Mouse (Mus musculus) c-Kit-positive CD71-positive TER-119-positive erythroid progenitor cells, embryonic 14.5 days (primary cell): Measurements from ENCODE around the gene Tbc1d22a.

Experiments used
- DNase-seq: peaks from one replicate; pipeline ENCODE4 v3.0.0-alpha.2; 2013; ENCODE audit warnings: low spot score

The Tbc1d22a gene

GRCm38 (mm10) chr15:86511181-86511580 is 296.9 kb downstream of the Tbc1d22a start:
- DNase-seq, result no peak

GRCm38 (mm10) chr15:86513336-86513735 is 299.1 kb downstream of the Tbc1d22a start:
- no peak for DNase-seq

- no peak for DNase-seq
Observed at GRCm38 (mm10) chr15:86520201-86520600, 305.9 kb downstream of the Tbc1d22a start.

- DNase-seq, result no peak
Observed at GRCm38 (mm10) chr15:86535356-86535755, 321.1 kb downstream of the Tbc1d22a start.

- no peak for DNase-seq
Observed at GRCm38 (mm10) chr15:86542371-86542770, 328.1 kb downstream of the Tbc1d22a start.

- DNase-seq, result peak; percentile 0
Observed at GRCm38 (mm10) chr15:86544122-86544795, 330.0 kb downstream of the Tbc1d22a start.
